Mouse (Mus musculus) lung, postnatal 14 days (tissue): ENCODE measurements around the gene Ceacam11.
"Not testable (repeated sequence)": the region's sequence is repeated elsewhere in the genome, so short reads cannot be mapped to it uniquely, and the experiment has no call there.

Source experiments
- DNase-seq: peaks from one replicate; pipeline ENCODE4 v3.0.0; 2021

The Ceacam11 gene

DNA sequence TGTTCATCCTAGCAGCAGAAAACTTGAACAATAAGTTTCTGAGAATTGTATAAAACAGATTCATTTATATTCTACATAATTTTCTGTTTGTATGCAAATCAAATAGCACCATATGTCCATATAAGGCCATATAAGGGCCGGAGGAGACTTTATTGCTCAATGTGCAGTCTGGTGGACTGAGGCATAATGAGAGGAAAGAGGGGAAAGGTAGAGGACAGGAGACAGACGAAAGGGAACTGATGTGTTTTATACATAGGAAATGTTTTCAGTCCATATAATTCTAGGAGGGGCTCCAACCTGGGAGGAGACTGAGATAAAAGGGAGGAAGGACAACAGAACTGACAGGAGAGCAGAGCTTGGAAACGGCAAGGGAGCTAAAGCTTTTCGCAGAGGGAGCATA, at the start of gene Ceacam11:
Ceacam11 (plus strand) TSS at position 301 of the 400 bp plus-strand sequence.
- no peak for DNase-seq

DNA sequence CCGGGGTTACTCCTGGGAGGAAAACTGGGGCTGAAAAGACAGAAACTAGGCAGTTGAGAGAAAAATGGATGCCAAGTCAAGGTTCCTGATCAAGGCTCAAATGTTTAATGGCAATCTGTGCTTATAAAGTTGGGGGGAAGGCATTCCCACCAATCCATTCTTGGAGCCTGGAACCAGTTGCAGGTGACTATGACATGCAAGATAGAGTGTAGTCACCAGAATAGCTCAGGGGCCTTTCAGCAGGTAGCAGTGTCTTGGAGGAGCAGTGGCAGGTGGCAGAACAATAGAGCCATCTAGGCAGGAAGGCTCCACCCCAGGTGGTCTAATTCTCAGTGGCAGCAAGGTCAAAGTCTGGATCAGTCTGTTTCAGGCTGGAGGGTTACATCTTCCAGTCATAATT, 29.2 kb downstream of the Ceacam11 start:
- DNase-seq, result not testable (repeated sequence)

DNA sequence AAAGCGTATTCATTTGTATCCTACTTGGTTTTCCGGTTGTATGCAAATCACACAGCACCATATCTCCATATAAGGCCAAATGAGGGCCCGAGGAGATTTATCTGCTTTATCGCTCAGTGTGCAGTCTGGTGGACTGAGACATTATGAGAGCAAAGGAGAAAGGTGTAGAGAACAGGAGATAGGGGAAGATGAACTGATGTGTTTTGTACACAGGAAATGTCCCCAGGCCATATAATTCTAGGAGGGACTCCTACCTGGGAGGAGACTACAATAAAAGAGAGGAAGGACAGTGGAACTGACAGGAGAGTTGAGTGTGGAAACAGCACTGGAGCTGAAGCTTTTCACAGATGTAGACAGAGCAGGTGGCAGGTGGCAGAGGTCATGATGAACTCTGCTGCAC, 37.7 kb downstream of the Ceacam11 start, which contains the start of gene Ceacam13:
Ceacam13 (plus strand) TSS at position 301 of the 400 bp plus-strand sequence.
- DNase-seq, result no peak
